Mouse (Mus musculus): Measurements from ENCODE around the gene Gm48552.

DNA sequence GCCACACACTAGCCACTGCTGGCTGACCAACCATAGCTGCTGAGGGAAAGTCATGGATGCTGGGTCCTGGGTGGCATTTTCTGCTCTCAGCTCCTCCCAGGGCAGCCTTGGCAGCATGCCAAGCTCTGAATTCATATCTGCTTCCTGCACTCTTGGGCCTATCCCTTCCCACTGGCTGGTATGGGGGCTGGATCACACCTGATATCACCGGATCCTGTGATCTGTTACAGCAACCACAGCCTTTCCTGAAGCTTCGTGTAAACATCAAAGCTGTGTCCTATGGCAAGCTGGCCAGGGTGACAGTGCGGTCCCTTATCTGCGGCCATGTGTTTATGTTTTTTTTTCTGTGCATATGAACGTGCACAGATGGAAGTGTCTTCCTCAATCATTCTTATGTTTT is 6.8 kb upstream of the Gm48552 start:
- TF ChIP-seq CTCF (IDR thresholded peaks at IDR 0.05; ENCODE audit: control insufficient read depth, insufficient read depth, low read length) (no peak), POLR2A (IDR thresholded peaks at IDR 0.05; ENCODE audit: borderline replicate concordance, control insufficient read depth, low read depth, low read length) (no peak)

Data from bone marrow, adult 2 months (tissue).